Mouse (Mus musculus) kidney, adult 9 months (tissue): ENCODE measurements around the gene B3gnt4.
"Not testable (repeated sequence)": the region's sequence is repeated elsewhere in the genome, so short reads cannot be mapped to it uniquely, and the experiment has no call there.

Source experiments
- DNase-seq: peaks from one replicate; pipeline ENCODE4 v3.0.0; 2022

B3gnt4 gene

DNA sequence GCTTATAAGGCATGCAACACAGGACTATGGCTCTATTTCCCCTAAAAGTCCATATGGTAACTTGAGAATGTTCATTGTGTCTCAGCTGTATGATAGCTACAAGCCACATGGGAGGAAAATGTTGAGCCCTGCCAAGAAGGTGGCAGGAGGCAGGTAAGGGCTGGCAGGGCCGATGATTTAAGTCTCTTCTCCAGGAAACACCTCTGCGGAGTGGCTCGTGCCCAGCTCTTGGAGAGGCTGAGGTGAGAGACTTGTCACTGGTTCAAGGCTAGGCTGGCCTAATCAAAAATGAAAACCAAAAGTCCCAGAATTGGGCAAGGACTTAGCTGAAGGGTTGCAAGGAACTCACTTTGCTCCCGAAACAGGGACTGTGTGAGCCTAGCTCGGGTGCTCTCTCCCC is at the start of gene B3gnt4:
B3gnt4 (plus strand) TSS at position 301 of the 400 bp plus-strand sequence.
- DNase-seq, result no peak

- no peak for DNase-seq
Measured at GRCm38 (mm10) chr5:123461420-123461819, 48.8 kb upstream of the B3gnt4 start.

- DNase-seq, result no peak
Measured at GRCm38 (mm10) chr5:123464638-123465037, 45.6 kb upstream of the B3gnt4 start.

GRCm38 (mm10) chr5:123470784-123471400 is 39.4 kb upstream of the B3gnt4 start:
- no peak for DNase-seq

DNA sequence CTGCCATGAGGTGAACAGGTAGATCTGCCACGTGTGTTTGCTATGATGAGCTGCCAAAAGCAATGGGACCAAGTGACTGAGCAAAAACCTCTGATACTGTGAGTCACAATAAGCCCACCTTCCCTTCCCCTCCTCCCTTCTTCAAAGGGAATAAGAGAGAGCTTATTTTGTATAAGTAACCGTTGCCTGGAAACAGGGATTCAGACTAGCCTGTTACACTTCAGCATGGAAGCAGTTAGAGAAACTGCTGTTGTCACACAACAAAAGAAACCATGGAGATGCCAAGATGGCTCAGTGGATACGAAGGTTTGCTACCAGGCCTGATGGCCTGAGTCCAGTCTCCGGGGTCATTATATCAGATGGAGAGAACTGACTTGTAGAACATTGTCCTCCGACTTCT is 36.4 kb upstream of the B3gnt4 start:
- no peak for DNase-seq

DNA sequence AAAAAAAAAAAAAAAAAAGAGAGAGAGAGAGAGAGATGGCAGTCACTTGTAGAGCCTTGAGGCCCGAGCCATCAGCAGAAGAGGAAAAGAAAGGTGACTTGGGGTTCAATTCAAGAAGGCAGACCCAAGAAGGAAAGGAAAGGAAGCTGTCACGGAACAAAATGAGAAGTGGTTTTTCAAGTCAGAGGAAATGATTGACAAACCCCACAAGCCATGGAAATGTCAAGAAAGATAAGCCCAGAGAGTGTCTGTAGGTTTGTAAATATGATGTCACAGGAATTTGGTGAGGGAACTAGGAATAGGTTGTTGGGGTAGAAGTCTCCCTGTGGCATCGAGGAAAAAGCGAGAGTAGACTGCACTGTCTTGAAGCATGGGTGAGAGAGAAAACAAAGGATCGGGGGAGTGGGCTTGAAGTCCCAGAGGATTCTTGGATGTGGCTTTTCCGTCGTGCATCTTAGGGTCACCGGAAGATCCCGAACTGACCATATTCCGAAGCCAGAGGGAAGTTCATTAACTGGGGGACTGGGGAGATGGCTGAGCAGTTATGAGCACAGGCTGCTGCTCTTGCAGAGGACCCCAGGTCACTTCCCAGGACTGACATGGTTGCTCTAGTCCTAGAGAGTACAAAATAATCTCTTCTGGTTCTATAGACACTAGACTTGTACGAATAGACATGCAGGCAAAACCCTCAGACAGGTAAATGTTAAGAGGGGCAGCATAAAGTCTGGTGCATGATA is 22.4 kb upstream of the B3gnt4 start:
- DNase-seq, result no peak

- no peak for DNase-seq
Measured at GRCm38 (mm10) chr5:123489112-123489785, 21.0 kb upstream of the B3gnt4 start, which contains the start of the genes Lrrc43 and Il31. TSS of gene Lrrc43 (plus strand) at chr5:123489305. TSS of gene Il31 (minus strand) at chr5:123489489.

- DNase-seq, result no peak
Measured at GRCm38 (mm10) chr5:123489935-123490334, 20.3 kb upstream of the B3gnt4 start.

DNA sequence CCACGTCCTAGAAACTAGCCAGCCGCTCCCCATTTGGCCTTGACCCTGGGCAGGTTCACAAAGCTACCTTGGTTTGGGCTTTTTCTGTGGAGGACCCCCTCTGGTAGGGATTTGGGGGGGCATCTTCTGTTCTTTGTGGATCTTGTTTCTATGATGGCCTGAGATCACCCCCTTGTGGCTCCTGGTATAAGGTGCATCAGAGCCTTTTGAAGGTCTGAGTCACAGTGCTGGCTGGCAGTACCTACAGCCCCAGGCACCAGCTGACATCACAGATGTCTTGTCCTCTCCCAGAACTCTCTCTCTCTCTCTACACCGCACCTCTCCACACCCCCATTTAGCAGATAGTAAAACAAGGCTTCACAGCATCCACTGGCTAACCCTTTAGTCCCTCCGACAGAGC is 10.5 kb upstream of the B3gnt4 start:
- peak; percentile 17 for DNase-seq

GRCm38 (mm10) chr5:123501973-123502372 is 8.3 kb upstream of the B3gnt4 start:
- no peak for DNase-seq

- peak; percentile 73 for DNase-seq
Measured at GRCm38 (mm10) chr5:123507936-123508723, 2.1 kb upstream of the B3gnt4 start.

DNA sequence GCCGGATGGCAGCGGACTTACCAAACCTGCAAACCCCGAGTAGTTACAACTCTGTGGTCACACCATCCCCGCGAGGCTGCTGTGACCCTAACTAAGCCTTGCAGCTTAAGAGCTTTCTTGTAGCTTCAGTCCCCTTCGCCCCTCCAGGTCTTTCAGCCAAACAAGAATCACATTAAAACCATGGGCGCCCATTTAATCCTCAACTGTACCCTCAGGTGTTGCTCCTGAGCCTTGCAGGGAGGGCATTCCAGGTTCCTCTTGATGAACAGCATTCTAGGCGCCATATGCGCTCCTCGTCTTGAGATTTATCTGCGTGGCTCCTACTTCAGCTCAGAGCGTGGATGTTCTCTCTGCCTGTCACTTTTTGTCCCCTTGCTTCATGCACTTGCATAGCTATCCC is 1.3 kb upstream of the B3gnt4 start:
- DNase-seq, result no peak

- DNase-seq, result not testable (repeated sequence)
Measured at GRCm38 (mm10) chr5:123511426-123511825, 1.2 kb downstream of the B3gnt4 start.

DNA sequence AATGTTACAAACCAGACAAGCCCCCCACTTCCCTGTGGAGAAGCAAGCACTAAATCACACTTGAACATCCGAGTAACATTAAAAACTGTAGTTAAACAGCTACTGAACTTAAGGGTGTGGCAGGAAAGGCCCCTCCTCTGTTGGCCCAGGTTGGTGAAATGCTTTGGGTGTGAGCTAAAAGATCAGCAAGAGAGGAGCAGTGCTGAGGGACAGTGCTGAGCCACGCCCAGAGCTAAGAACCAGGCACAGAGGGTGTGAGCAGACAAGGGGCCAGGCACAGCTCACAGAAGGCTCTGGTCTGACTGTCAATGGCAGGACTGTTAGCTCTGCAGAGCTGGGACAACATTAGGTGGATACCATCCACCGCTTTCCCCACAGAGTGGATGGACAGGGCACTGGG is 1.8 kb downstream of the B3gnt4 start:
- no peak for DNase-seq

DNA sequence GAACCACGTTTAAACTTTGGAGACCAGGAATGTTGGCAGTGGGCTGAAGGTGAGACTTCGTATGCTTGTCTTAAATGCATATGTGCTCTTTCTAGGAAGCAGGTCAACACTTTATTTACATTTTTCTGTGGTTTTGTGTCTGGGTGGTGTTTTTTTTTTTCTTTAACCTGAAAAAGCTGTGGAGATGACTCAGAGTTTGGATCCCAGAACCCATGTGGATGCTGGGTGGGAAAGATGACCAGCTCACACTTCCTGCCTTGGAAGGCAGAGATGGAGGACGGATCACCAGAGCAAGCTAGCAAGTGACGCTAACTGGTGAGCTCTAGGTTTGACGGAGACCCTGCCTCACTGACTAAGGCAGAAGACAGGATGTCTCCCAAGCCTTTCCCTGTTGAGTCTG is 4.6 kb downstream of the B3gnt4 start:
- DNase-seq, result no peak

- DNase-seq, result no peak
Measured at GRCm38 (mm10) chr5:123520666-123521065, 10.4 kb downstream of the B3gnt4 start.

GRCm38 (mm10) chr5:123521621-123522020 is 11.4 kb downstream of the B3gnt4 start:
- no peak for DNase-seq

DNA sequence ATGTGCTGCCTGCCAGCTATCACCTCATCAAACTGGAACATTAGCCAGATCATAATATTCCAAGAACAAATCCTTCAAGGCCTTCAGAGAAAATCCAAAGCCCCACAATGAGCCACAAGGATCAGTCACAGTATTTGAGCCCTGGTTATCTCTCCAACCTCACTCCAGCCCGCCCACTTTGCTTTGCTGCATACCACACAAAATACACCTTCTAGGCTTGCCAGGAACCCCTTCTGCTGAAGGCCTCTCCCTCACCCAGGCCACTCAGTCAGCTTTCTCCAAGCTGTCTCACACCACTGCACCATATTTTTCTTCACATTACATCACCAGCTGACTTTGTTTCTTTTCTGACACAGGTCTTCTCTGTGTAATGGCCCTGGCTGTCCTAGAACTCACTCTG is 11.9 kb downstream of the B3gnt4 start:
- DNase-seq, result no peak

DNA sequence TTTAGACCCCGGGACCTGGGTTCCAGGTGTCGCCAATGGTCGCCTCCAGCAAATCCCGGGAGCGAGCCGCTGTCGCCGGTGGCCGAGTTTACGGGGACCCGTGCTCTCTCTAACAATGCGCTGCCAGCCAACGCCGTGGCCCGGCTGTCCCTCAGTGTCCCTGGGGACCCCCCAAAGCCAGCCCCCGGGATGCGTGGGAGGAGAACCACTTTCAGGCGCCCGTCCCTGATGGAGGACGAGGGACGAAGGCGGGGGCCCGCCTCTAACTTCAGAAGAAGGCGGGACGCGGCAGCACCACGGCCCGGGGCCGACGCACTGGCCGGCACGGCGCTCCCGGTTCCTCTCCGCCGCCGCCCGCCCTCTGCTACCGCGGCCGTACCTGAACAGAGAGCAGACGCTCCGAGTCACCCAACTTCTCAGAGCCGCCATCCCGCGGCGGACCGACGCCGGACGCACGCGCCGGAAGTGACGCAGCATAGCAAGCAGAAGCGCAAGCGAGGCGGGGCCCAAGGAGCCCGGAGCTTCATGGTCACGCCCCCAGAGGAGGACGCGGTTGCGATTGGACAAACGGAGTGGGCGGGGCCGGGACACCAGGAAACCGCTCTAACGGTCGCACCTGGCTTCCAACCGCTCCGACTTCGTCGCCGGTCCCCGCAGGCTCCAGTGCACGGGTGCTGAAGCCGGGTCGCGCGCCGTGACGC is 13.6 kb downstream of the B3gnt4 start, which contains the start of gene Diablo:
Diablo (minus strand) TSS at position 485 of the 701 bp plus-strand sequence.
- DNase-seq, result peak; percentile 99

- DNase-seq, result no peak
Measured at GRCm38 (mm10) chr5:123524393-123524750, 14.1 kb downstream of the B3gnt4 start.

- DNase-seq, result no peak
Measured at GRCm38 (mm10) chr5:123525281-123525680, 15.0 kb downstream of the B3gnt4 start, which contains the start of gene Gm49027. TSS of gene Gm49027 (minus strand) at chr5:123525488.

DNA sequence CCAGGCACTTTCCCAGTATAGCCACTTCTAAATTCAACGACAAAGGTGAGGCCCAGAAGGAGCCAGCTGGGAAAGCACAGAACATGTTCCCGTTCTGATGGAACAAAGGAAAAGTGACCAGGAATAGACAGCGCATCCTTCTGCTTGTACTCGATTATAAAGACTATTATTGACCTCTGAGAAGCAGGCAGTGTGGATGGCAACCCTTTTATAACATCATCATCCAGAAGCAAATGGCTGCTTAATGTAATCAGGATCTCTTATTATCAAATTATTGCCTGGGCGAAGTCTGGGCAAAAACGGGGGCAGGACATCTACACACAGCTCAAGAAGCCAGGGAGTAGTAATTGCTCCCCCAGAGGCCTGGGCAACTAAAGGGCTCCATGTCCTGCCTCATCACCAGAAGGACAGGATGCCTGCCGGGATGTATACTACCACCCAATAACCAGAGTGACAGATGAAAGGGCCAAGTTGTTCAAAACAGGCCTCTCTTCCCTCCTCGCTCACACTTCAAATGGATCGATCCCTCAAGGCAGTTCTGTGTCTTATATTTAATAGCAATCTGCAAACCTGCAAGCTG is 15.7 kb downstream of the B3gnt4 start:
- DNase-seq, result no peak
